Mouse (Mus musculus) hindbrain, embryonic 13.5 days (tissue): Measurements from ENCODE around the gene Hunk. TPM values are rescaled to one million over a fixed set of nuclear protein-coding genes. Genes with fewer than 3 reads are reported as not detected.

Experiments used
- ATAC-seq: fragments of 200-750 bp; cut with Nextera tagmentation; 2 replicates; pipeline ENCODE4 v1.8.0; 2017; ENCODE audit warnings: moderate TSS enrichment; ENCODE audit not compliant: low FRiP score
- H3K27ac ChIP-seq: fragments of 300-500 bp; sonication (generic); 2 replicates; pipeline ENCODE4 v1.5.1; 2015; ENCODE audit warnings: inconsistent platforms, mild to moderate bottlenecking, moderate library complexity
- H3K27me3 ChIP-seq: fragments of 300-500 bp; sonication (generic); 2 replicates; pipeline ENCODE4 v1.6.1; 2015; ENCODE audit warnings: mild to moderate bottlenecking, inconsistent platforms
- H3K36me3 ChIP-seq: fragments of 300-500 bp; sonication (generic); 2 replicates; pipeline ENCODE4 v1.6.1; 2015; ENCODE audit warnings: mild to moderate bottlenecking, inconsistent platforms
- H3K4me1 ChIP-seq: fragments of 300-500 bp; sonication (generic); replicated peaks from 2 replicates; pipeline ENCODE4 v1.6.1; 2015; ENCODE audit warnings: inconsistent platforms
- H3K4me2 ChIP-seq: fragments of 300-500 bp; sonication (generic); 2 replicates; pipeline ENCODE4 v1.6.1; 2015; ENCODE audit warnings: inconsistent platforms, mild to moderate bottlenecking, moderate library complexity
- H3K4me3 ChIP-seq: fragments of 300-500 bp; sonication (generic); 2 replicates; pipeline ENCODE4 v1.5.1; 2015; ENCODE audit warnings: mild to moderate bottlenecking, inconsistent platforms
- H3K9ac ChIP-seq: fragments of 300-500 bp; sonication (generic); 2 replicates; pipeline ENCODE4 v1.6.1; 2015; ENCODE audit warnings: mild to moderate bottlenecking, inconsistent platforms
- H3K9me3 ChIP-seq: fragments of 300-500 bp; sonication (generic); 2 replicates; pipeline ENCODE4 v1.6.1; 2016; ENCODE audit warnings: inconsistent platforms
- WGBS: fragments of 180-500 bp; shearing (Covaris S2); methylation state at CpG from one replicate; pipeline ENCODE4 v1.1.7; 2015; 5-methylcytosine and 5-hydroxymethylcytosine counted together
- polyA plus RNA-seq: library from polyadenylated mRNA; unstranded; fragments of >200 nt; fragmentation: Nextera tagmentation; extraction: Ambion mirVana; gene quantifications from 2 replicates; pipeline ENCODE4 v1.2.1, GENCODE M21; 2015

Gene Hunk
- polyA plus RNA-seq, 1 experiment from 2014 or later: 7.8 TPM

DNA sequence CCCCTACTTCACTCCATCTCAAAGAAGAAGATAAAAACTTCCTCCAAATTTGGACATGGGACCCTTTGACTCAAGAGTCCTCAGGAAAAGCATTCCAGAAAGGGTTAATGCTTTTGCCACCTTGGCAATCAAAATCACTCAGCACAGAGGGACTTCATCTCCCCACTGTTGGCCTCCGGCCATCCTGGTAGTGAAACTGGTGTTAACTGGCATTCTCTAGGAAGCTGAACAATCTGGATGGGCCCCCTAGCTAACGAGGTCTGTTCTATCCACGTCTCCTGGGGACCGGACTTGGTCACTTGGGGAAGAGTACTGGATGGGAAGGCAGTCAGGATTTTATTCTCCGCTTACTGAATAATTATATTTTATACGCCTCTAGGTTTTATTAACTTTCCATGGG, 57.2 kb downstream of the Hunk start:
- no peak overlapping the region for H3K27ac ChIP-seq
- no peak for ATAC-seq
- H3K4me2 ChIP-seq: no peak overlapping the region
- H3K4me1 ChIP-seq: peaks cover 12% of the 10 kb centered on the region; the same call in 1 of the 2 replicates
- H3K36me3 ChIP-seq: peaks cover 15% of the 10 kb centered on the region
- 58% methylated on average over 6 of the region's 6 CpGs for WGBS
- H3K4me3 ChIP-seq: no peak overlapping the region
- H3K27me3 ChIP-seq: no peaks in the 10 kb centered on the region
- no peak overlapping the region for H3K9ac ChIP-seq
- H3K9me3 ChIP-seq: no peaks in the 10 kb centered on the region

DNA sequence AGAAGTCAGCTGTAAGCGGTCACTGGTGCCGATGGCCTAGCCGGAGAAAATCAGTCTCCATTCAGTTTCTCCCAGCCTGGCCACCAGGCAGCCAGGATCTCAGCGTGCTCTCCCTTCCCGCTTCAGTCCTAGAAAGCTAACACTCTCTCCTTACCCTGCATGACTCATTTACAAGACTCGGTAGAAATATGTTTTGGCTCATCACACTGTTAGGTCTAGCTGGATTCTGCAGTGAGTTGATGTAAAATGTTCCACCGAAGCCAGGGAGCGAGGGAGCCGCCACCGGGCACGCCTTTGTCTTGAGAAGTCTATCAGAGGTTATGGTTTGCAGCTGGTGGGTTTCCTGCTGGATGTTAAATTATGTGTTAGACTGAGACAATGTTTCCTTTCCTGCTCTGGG, 67.4 kb downstream of the Hunk start:
- Histone ChIP-seq H3K27ac (peak overlapping the region; percentile 58), H3K27me3 (no peaks in the 10 kb centered on the region), H3K9me3 (no peaks in the 10 kb centered on the region), H3K4me1 (peaks cover 28% of the 10 kb centered on the region), H3K4me2 (no peak overlapping the region), H3K9ac (no peak overlapping the region), H3K36me3 (peaks cover 24% of the 10 kb centered on the region), H3K4me3 (no peak overlapping the region)
- 81% methylated on average over 11 of the region's 11 CpGs for WGBS
- no peak for ATAC-seq

DNA sequence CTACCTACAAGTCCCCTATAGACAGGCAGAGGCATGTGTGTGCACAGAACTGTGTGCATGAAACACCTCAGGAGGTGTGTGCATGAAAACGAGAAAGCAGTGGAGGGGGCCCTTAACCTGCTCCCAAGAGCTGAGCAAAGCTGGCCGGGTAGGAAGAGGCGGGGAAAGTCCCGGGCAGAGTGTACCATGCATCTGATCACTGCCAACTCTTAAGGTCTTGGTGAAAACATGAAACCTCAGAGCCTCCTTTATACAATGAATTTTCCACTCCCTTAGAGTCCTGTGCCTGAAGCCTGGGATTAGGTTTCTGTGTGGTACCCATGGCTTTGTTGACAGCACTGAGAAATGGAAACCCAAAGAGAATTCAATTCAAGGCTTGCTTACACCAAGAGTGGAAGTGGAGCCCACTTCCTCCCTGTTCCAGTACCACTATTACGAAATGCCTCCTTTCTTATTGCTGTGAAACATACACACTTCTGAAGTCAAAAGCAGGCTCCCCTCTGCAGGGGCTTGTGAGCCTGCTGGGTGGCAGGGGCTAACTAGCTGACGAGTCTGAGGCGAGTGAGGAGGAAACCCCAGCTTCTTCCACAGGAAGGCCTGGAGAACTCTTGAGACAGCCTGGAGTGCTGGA, 70.8 kb downstream of the Hunk start:
- Histone ChIP-seq H3K27ac (no peak overlapping the region), H3K9ac (no peak overlapping the region), H3K4me3 (no peak overlapping the region), H3K36me3 (peaks cover 24% of the 10 kb centered on the region), H3K4me2 (no peak overlapping the region), H3K9me3 (no peaks in the 10 kb centered on the region), H3K27me3 (no peaks in the 10 kb centered on the region), H3K4me1 (peaks cover 33% of the 10 kb centered on the region)
- WGBS: 87% methylated on average over 7 of the region's 7 CpGs
- ATAC-seq: no peak

DNA sequence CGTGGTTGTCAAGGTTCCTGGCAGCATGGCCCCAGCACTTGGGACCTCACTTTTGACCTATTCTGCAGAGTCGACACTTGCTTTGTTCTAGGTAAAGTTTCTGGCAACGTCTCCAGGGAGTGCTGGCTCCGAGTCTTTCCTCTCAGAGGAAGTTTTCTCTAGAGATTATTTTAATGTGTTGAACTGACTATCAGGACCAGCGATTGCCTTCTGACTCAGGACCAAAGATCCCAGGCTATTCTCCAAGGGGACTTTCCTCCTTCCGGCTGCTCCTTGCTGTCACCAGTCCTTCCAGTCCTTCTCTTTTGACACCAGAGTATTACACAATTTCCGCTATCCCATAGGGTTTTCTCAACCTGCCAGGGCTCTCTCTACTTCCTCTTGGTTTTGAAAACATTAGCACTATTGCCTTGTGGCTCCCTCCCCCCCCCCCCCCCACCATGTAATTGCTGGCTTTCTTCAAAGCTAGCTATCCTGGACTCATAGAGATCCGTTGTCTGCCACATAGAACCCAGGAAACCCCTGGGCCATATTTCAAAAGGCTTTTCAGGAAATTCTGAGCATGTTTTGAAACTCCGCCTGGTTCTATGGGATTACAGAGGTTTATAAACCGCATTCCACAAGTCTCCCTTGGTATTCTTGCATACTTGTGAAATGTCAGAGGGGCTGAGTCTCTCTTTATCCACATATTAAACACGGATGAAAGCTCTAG, 73.2 kb downstream of the Hunk start:
- H3K9ac ChIP-seq: no peak overlapping the region
- ATAC-seq: peak; percentile 60
- peak overlapping the region; percentile 64 for H3K27ac ChIP-seq
- H3K4me3 ChIP-seq: no peak overlapping the region
- 28% methylated on average over 11 of the region's 11 CpGs for WGBS
- H3K9me3 ChIP-seq: no peaks in the 10 kb centered on the region
- H3K36me3 ChIP-seq: peaks cover 32% of the 10 kb centered on the region
- no peak overlapping the region for H3K4me2 ChIP-seq
- no peaks in the 10 kb centered on the region for H3K27me3 ChIP-seq
- peaks cover 30% of the 10 kb centered on the region; the same call in 1 of the 2 replicates for H3K4me1 ChIP-seq

DNA sequence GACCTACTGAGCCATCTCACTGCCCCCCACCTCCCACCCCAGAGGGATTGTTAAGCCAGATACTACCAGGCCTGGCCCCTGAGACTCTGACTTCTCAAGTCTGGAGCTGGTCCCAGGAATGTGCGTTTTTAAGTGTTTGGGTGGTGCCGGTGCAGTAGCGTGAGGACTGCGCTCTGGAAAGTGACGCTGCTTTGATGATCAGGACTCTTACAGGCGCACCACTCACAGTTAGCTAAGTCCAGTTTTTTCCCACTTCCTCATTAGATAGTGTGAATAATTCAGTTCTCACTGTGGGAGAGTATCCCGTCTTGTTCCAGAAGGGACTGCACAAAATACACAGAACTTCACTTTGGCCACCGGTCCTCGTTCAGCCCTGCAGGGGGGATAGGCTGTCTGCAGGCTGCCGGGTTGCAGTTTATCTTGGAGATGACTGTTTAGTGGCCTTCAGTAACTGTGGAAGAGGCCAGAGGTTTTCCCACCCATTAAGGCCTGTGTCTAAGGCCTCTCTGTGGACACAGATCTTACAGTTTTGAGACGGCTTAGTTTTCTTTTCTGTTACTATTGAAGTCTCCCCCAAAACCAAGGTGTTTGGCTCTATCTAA, 75.6 kb downstream of the Hunk start:
- Histone ChIP-seq H3K4me1 (peaks cover 30% of the 10 kb centered on the region; the same call in 1 of the 2 replicates), H3K4me3 (no peak overlapping the region), H3K27ac (no peak overlapping the region), H3K27me3 (no peaks in the 10 kb centered on the region), H3K9ac (no peak overlapping the region), H3K4me2 (no peak overlapping the region), H3K9me3 (no peaks in the 10 kb centered on the region), H3K36me3 (peaks cover 32% of the 10 kb centered on the region)
- 71% methylated on average over 11 of the region's 11 CpGs for WGBS
- no peak for ATAC-seq

DNA sequence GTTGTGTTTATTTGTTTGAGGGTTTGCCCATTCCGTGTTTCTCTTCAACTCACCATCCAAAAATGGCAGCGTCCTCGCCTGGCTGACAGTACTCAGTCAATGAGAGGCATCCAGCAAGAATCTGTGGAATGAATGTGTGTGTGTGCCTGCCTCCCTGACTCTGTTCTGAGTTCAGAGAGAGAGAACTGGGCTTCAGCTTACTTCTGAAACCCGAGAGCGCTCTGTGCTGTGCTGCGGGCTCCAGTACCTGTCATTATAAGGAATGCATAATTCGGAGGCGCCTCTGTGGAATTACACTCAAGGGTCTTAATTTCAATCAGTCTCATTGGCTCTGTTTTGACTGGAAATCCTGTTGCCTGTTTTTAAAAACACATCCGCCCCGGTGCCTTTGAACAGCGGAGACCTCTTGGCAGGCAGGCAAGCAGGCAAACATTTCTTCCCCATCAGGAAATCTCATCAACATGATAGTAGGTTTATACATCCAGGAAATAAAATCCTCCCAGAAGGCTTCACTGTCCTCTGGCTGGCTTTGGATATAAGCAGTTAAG, 77.0 kb downstream of the Hunk start:
- WGBS: 72% methylated on average over 11 of the region's 11 CpGs
- no peak for ATAC-seq

DNA sequence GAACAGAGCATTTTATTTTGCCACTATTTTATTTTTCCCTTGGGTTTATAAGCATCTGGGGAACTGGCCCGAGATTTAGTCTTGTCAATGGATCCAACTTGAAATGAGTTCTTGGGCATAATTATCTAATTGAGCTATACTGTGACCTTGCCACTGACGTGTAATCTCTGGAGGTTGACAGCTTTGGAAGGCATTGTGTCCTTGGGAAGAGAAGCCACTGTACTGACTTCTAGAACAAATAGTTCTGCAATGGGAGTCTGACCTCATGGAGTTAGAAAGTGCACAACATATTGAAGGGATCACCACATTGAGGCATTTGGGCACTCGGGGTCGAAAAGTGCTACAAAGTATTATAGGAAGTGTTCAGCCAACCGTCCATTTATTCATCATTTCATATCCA, 79.3 kb downstream of the Hunk start:
- no peak overlapping the region for H3K4me3 ChIP-seq
- no peak for ATAC-seq
- peaks cover 14% of the 10 kb centered on the region; the same call in 1 of the 2 replicates for H3K4me1 ChIP-seq
- H3K9me3 ChIP-seq: no peaks in the 10 kb centered on the region
- H3K27ac ChIP-seq: no peak overlapping the region
- peaks cover 61% of the 10 kb centered on the region for H3K36me3 ChIP-seq
- H3K4me2 ChIP-seq: no peak overlapping the region
- no peak overlapping the region for H3K9ac ChIP-seq
- 96% methylated on average over 5 of the region's 5 CpGs for WGBS
- H3K27me3 ChIP-seq: no peaks in the 10 kb centered on the region

More for the DNA sequence above, 77.0 kb downstream of the Hunk start:
- Histone ChIP-seq H3K27ac (no peak overlapping the region), H3K4me3 (no peak overlapping the region), H3K4me2 (no peak overlapping the region), H3K4me1 (peaks cover 30% of the 10 kb centered on the region; the same call in 1 of the 2 replicates), H3K9me3 (no peaks in the 10 kb centered on the region), H3K9ac (no peak overlapping the region), H3K36me3 (peaks cover 41% of the 10 kb centered on the region), H3K27me3 (no peaks in the 10 kb centered on the region)

DNA sequence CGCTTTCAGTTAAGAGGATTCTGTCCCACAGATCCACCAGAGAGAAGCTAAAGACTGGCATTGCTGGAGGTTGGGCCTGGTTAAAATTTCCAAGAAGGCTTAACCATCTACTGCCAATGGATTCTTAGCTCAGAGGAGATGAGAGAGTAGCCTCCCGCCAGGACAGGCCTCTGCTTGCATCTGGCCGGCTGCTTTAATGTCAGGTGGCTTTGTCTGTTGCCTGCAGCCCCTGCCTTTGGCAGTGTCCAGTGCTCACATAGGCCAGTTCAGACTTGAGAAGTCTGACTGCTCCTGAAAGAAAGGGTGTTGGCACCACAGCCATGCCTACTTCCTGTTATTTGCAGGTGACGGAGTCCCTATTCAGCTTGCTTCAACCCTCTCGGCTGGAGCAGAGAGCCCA, 82.5 kb downstream of the Hunk start:
- Histone ChIP-seq H3K27me3 (no peaks in the 10 kb centered on the region), H3K27ac (no peak overlapping the region), H3K9ac (no peak overlapping the region), H3K36me3 (peaks cover 69% of the 10 kb centered on the region), H3K4me1 (no peaks in the 10 kb centered on the region), H3K4me3 (no peak overlapping the region), H3K9me3 (no peaks in the 10 kb centered on the region), H3K4me2 (no peak overlapping the region)
- ATAC-seq: no peak
- WGBS: 94% methylated on average over 5 of the region's 5 CpGs

DNA sequence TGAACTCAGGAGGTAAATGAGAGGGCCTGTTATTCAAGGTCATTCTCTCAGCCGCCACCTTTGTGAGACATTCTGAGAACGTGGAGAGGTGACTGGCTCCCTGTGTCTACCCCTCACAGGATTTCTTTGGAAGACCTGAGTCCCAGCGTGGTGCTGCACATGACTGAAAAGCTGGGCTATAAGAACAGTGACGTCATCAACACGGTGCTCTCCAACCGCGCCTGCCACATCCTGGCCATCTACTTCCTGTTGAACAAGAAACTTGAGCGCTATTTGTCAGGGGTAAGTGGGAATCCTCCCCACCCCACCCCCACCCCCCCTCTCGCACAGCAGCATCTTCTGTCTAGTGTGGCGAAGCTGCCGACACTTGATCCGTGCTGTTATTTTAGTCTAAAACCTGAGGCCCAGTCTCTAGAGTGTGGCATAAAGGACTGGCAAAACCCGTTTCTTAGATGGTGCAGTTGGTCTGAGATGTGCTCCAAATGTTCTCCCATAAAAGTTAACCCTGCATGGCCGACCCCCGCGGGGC, 90.0 kb downstream of the Hunk start:
- Histone ChIP-seq H3K4me1 (no peaks in the 10 kb centered on the region), H3K9ac (no peak overlapping the region), H3K4me3 (no peak overlapping the region), H3K4me2 (no peak overlapping the region), H3K27me3 (no peaks in the 10 kb centered on the region), H3K27ac (no peak overlapping the region), H3K9me3 (no peaks in the 10 kb centered on the region), H3K36me3 (peaks cover 76% of the 10 kb centered on the region)
- no peak for ATAC-seq
- 92% methylated on average over 16 of the region's 16 CpGs for WGBS

DNA sequence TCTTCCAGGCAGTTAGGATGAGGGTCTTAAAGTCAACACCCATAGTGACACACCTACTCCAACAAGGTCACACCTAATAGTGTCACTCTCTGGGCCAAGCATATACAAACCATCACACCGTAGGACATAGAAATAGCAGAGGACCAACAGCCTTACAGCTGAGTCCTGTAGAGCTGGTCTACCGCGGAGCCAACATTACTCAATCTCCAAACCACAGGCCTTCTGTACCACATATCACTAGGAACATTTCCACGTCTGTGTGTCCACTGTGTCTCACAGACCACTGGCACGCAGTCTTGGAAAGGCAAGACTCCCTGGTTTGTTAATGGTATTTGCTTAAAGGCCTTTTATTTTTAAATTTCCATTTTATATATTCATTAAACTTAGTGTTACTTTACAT, 95.8 kb downstream of the Hunk start:
- Histone ChIP-seq H3K9ac (no peak overlapping the region), H3K27me3 (no peaks in the 10 kb centered on the region), H3K4me2 (no peak overlapping the region), H3K27ac (no peak overlapping the region), H3K4me3 (no peak overlapping the region), H3K4me1 (no peaks in the 10 kb centered on the region), H3K9me3 (no peaks in the 10 kb centered on the region), H3K36me3 (peaks cover 71% of the 10 kb centered on the region)
- 96% methylated on average over 5 of the region's 5 CpGs for WGBS
- no peak for ATAC-seq

DNA sequence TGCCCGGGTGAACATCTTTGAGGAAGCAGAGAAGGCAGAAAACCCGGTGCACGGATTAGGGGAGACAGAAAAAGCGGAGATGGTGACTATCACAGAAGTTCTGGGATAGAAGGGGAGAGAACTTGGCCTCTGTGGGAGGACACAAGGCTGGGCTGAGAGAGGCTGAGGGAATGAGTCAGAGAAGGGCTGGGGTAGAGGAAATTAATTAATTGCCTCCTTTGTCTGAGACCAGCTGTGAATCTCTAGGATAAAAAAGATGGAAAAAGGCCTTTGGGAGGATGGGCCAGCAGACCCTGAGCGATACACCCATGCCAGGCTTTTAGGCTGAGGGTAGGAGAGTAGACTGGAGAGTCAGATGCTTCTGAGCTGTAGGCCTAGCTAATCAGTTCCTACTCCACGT, 97.5 kb downstream of the Hunk start:
- H3K4me3 ChIP-seq: no peak overlapping the region
- no peak for ATAC-seq
- no peaks in the 10 kb centered on the region for H3K4me1 ChIP-seq
- no peak overlapping the region for H3K9ac ChIP-seq
- H3K9me3 ChIP-seq: no peaks in the 10 kb centered on the region
- H3K27me3 ChIP-seq: no peaks in the 10 kb centered on the region
- H3K36me3 ChIP-seq: peaks cover 62% of the 10 kb centered on the region
- peak overlapping the region; percentile 40; the same call in 1 of the 2 replicates for H3K27ac ChIP-seq
- 70% methylated on average over 6 of the region's 6 CpGs for WGBS
- no peak overlapping the region for H3K4me2 ChIP-seq

DNA sequence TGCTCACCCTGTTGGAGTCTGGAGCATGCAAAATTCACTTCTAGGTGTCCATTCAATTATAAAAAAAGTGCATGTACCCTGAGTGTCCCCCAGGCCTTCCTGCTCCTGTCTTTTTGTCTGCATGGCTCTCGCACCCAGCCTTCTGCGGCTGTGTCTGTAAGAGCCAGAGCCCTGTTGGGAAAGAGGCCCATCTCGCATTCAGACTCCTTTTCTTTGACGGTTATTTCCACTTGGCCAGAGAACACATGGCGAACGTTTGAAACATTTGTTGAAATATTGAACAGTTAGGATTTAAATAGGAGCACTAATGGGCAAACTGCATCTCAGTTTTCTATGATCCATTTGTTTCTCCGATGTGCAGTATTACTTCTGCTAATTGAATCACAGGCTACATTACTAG, 99.3 kb downstream of the Hunk start:
- H3K36me3 ChIP-seq: peaks cover 58% of the 10 kb centered on the region
- no peak overlapping the region for H3K4me3 ChIP-seq
- no peaks in the 10 kb centered on the region for H3K9me3 ChIP-seq
- H3K27me3 ChIP-seq: no peaks in the 10 kb centered on the region
- ATAC-seq: no peak
- no peak overlapping the region for H3K9ac ChIP-seq
- H3K4me1 ChIP-seq: no peaks in the 10 kb centered on the region
- no peak overlapping the region for H3K4me2 ChIP-seq
- no peak overlapping the region for H3K27ac ChIP-seq
- WGBS: 79% methylated on average over 7 of the region's 7 CpGs
